Mouse (Mus musculus) testis, adult 2 months (tissue): ENCODE measurements at regions not wholly inside any gene's neighbourhood (a gene's known extent, or its start where the extent isn't known, plus 50 kb on each side); places are given as distances from the start of the nearest gene placed in this dataset.

Experiments
- CTCF ChIP-seq: fragments of 200-500 bp; IDR thresholded peaks from 2 replicates; pipeline ENCODE4 v1.5.1; 2012; ENCODE audit warnings: low read depth, mild to moderate bottlenecking, inconsistent platforms, low read length, moderate library complexity; ENCODE audit not compliant: control insufficient read depth, insufficient read depth, insufficient replicate concordance
- POLR2A ChIP-seq: fragments of 200-500 bp; IDR thresholded peaks from 2 replicates; pipeline ENCODE4 v1.6.1; 2012; ENCODE audit warnings: low read depth, mild to moderate bottlenecking, inconsistent platforms, low read length, moderate library complexity; ENCODE audit not compliant: control insufficient read depth

- TF ChIP-seq CTCF (no peak), POLR2A (no peak)
Measured at GRCm38 (mm10) chr5:33485765-33486164, 52.0 kb upstream of the Nkx1-1 start.
